8 mouse cellular contexts compared by ENCODE assay signal in genomic region chr1:119083468-119083921, GRCm38 (mm10). TPM values are rescaled to one million over a fixed set of nuclear protein-coding genes. Genes with fewer than 3 reads are reported as not detected.
DNase-seq lines count a peak whose midpoint lies in the region; ATAC-seq lines count a peak whose summit lies in the region.

No protein-coding gene starts in this region.

- H3K4me1 ChIP-seq in embryonic facial prominence, embryonic 13.5 days, result peaks cover 10% of the 10 kb centered on the region
- H3K4me1 ChIP-seq in lung, embryonic 16.5 days (replicated peaks; ENCODE audit: control insufficient read depth, insufficient read depth, low read length), result no peaks in the 10 kb centered on the region

- no peak overlapping the region for H3K27ac ChIP-seq in embryonic facial prominence, embryonic 13.5 days
- H3K27ac ChIP-seq in lung, embryonic 16.5 days (ENCODE audit: low read length), result no peak overlapping the region

- ATAC-seq in embryonic facial prominence, embryonic 13.5 days (ENCODE audit: insufficient number of reproducible peaks, insufficient read depth, low FRiP score, low TSS enrichment, low read depth), result no peak
- peak; percentile 58 for ATAC-seq in lung, embryonic 16.5 days (ENCODE audit: low read depth)
- ATAC-seq in activated CD4-positive, CD25-positive, alpha-beta regulatory T cell, adult 4 months, result no peak

- H3K36me3 ChIP-seq in embryonic facial prominence, embryonic 13.5 days, result no peaks in the 10 kb centered on the region
- no peaks in the 10 kb centered on the region for H3K36me3 ChIP-seq in lung, embryonic 16.5 days (ENCODE audit: control insufficient read depth, insufficient read depth, low read length)

- no peaks in the 10 kb centered on the region for H3K9me3 ChIP-seq in embryonic facial prominence, embryonic 13.5 days
- no peaks in the 10 kb centered on the region for H3K9me3 ChIP-seq in lung, embryonic 16.5 days (ENCODE audit: control insufficient read depth, low read length)

- H3K4me3 ChIP-seq in embryonic facial prominence, embryonic 13.5 days, result no peak overlapping the region
- H3K4me3 ChIP-seq in lung, embryonic 16.5 days (ENCODE audit: low read length), result no peak overlapping the region

- WGBS in embryonic facial prominence, embryonic 13.5 days, result 20% methylated on average over 10 of the region's 10 CpGs
- 19% methylated on average over 10 of the region's 10 CpGs for WGBS in lung, embryonic 16.5 days

- peak overlapping the region; percentile 42 for H3K4me2 ChIP-seq in embryonic facial prominence, embryonic 13.5 days
- no peak overlapping the region for H3K4me2 ChIP-seq in lung, embryonic 16.5 days (ENCODE audit: low read depth, low read length)

- no peak overlapping the region; the same call in 1 of the 2 replicates for H3K9ac ChIP-seq in embryonic facial prominence, embryonic 13.5 days
- H3K9ac ChIP-seq in lung, embryonic 16.5 days (ENCODE audit: low read length), result no peak overlapping the region

- peaks cover under 1% of the 10 kb centered on the region; the same call in 1 of the 2 replicates for H3K27me3 ChIP-seq in embryonic facial prominence, embryonic 13.5 days
- H3K27me3 ChIP-seq in lung, embryonic 16.5 days (ENCODE audit: control insufficient read depth, insufficient read depth, low read depth, low read length), result no peaks in the 10 kb centered on the region; the same call in none of the 2 replicates

- peak; percentile 23 for DNase-seq in 416B (ENCODE audit: low read depth)
- peak; percentile 43 for DNase-seq in Muller cell, postnatal 12 days (ENCODE audit: inconsistent ontology term)
- DNase-seq in heart, postnatal 4 days, result peak; percentile 69
- peak; percentile 62 to 78 for DNase-seq in layer of hippocampus, postnatal 10 days (ENCODE audit: low spot score in 2 of 2)
- peak; percentile 52 for DNase-seq in right cerebral cortex, postnatal 14 days

RNA-seq across cellular contexts. Expression of gene Gli2, which starts 30.1 kb away (rescaled TPM):
- polyA plus RNA-seq in embryonic facial prominence, embryonic 13.5 days (2015; fragmentation: Nextera tagmentation; extraction: Ambion mirVana), result 21.3 and 23.7 TPM in 2 replicates
- 1 to 10 TPM; 4.6 to 5.2 TPM for total RNA-seq in heart, postnatal 4 days (2021)
- 1 to 10 TPM; 5.6 to 6.8 TPM for total RNA-seq in layer of hippocampus, postnatal 10 days (2021)
- polyA plus RNA-seq in lung, embryonic 16.5 days (2015; fragmentation: Nextera tagmentation; extraction: Ambion mirVana), result 5.6 and 6.3 TPM in 2 replicates
- polyA plus RNA-seq in activated CD4-positive, CD25-positive, alpha-beta regulatory T cell, adult 4 months (2017; shearing (Covaris generic)), result not detected
